Mouse (Mus musculus) embryonic facial prominence, embryonic 14.5 days (tissue): Measurements from ENCODE around the gene Spi1. TPM values are rescaled to one million over a fixed set of nuclear protein-coding genes. Genes with fewer than 3 reads are reported as not detected.
A peak's percentile ranks its signal among the peaks of the same experiment; 100 is the strongest.
"Not testable (repeated sequence)": the region's sequence is repeated elsewhere in the genome, so short reads cannot be mapped to it uniquely, and the experiment has no call there.

Experiments
- ATAC-seq: fragments of 200-750 bp; cut with Nextera tagmentation; 2 replicates; pipeline ENCODE4 v1.8.0; 2017; ENCODE audit warnings: low read depth, moderate number of reproducible peaks, moderate TSS enrichment
- DNase-seq: peaks from one replicate; pipeline ENCODE4 v3.0.0-alpha.2; 2015; ENCODE audit warnings: low spot score
- H3K27ac ChIP-seq: fragments of 300-500 bp; sonication (generic); replicated peaks from 2 replicates; pipeline ENCODE4 v1.5.1; 2014; ENCODE audit warnings: low read depth, mild to moderate bottlenecking, low read length, moderate library complexity
- H3K27me3 ChIP-seq: fragments of 300-500 bp; sonication (generic); replicated peaks from 2 replicates; pipeline ENCODE4 v1.6.1; 2014; ENCODE audit warnings: low read length; ENCODE audit not compliant: control insufficient read depth, insufficient read depth
- H3K36me3 ChIP-seq: fragments of 300-500 bp; sonication (generic); 2 replicates; pipeline ENCODE4 v1.6.1; 2014; ENCODE audit warnings: low read length, mixed read lengths; ENCODE audit not compliant: control insufficient read depth, insufficient read depth
- H3K4me1 ChIP-seq: fragments of 300-500 bp; sonication (generic); 2 replicates; pipeline ENCODE4 v1.6.1; 2014; ENCODE audit warnings: antibody characterized with exemption, low read length; ENCODE audit not compliant: control insufficient read depth, insufficient read depth
- H3K4me2 ChIP-seq: fragments of 300-500 bp; sonication (generic); 2 replicates; pipeline ENCODE4 v1.6.1; 2014; ENCODE audit warnings: low read depth, mild to moderate bottlenecking, low read length, moderate library complexity, mixed read lengths
- H3K4me3 ChIP-seq: fragments of 300-500 bp; sonication (generic); 2 replicates; pipeline ENCODE4 v1.5.1; 2014; ENCODE audit warnings: low read depth, mild to moderate bottlenecking, low read length
- H3K9ac ChIP-seq: fragments of 300-500 bp; sonication (generic); 2 replicates; pipeline ENCODE4 v1.6.1; 2014; ENCODE audit warnings: low read depth, mild to moderate bottlenecking, low read length, moderate library complexity, mixed read lengths
- H3K9me3 ChIP-seq: fragments of 300-500 bp; sonication (generic); 2 replicates; pipeline ENCODE4 v1.6.1; 2016; ENCODE audit warnings: low read length; ENCODE audit not compliant: control insufficient read depth
- WGBS: fragments of 180-500 bp; shearing (Covaris S2); extraction: QIAGEN DNeasy Blood & Tissue Kit; methylation state at CpG from one replicate; pipeline ENCODE4 v1.1.7; 2014; 5-methylcytosine and 5-hydroxymethylcytosine counted together
- polyA plus RNA-seq: library from polyadenylated mRNA; unstranded; fragments of >200 nt; fragmentation: Nextera tagmentation; extraction: Ambion mirVana; gene quantifications from 2 replicates; pipeline ENCODE4 v1.2.1, GENCODE M21; 2014

The Spi1 gene
- polyA plus RNA-seq, 1 experiment from 2014 or later, result 10.2 TPM

GRCm38 (mm10) chr2:91097015-91097414, 14.8 kb downstream of the Spi1 start:
- no peak overlapping the region for H3K4me2 ChIP-seq
- no peak overlapping the region for H3K27ac ChIP-seq
- no peaks in the 10 kb centered on the region for H3K27me3 ChIP-seq
- H3K36me3 ChIP-seq, result no peaks in the 10 kb centered on the region
- 0 out of 2 replicates have a peak overlapping the region, but pooled peaks have one; percentile 48 for H3K9ac ChIP-seq
- H3K4me3 ChIP-seq, result 0 out of 2 replicates have a peak overlapping the region, but pooled peaks have one; percentile 14
- no peaks in the 10 kb centered on the region for H3K4me1 ChIP-seq
- ATAC-seq (no peak), DNase-seq (no peak)
- WGBS, result 91% methylated on average over 10 of the region's 10 CpGs
- H3K9me3 ChIP-seq, result no peaks in the 10 kb centered on the region

DNA sequence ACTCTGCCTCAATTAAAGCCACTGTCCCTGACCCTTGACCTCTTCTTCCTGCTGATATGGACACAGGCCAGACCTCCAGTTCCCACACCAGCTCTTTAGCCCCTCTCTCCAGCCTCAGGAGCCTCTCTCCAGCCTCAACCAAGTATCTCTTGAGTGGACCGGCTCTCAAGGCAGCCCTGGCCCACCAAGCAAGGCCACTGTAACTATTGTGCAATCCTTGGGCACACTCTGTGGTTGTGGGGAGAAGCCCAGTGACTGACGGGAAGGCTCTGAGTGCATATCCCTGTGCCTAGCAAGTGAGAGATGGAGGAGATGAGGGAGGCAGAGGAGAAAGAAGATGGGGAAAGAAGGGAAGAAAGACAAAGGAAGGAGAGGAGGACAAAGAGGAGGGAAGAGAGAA, 16.0 kb downstream of the Spi1 start:
- no peak overlapping the region for H3K4me3 ChIP-seq
- no peak for ATAC-seq

GRCm38 (mm10) chr2:91101124-91101740, 19.0 kb downstream of the Spi1 start:
- Histone ChIP-seq H3K36me3 (no peaks in the 10 kb centered on the region), H3K9ac (peak overlapping the region; percentile 51; the same call in 1 of the 2 replicates), H3K4me1 (no peaks in the 10 kb centered on the region), H3K4me2 (no peak overlapping the region), H3K27ac (no peak overlapping the region), H3K9me3 (no peaks in the 10 kb centered on the region), H3K4me3 (no peak overlapping the region), H3K27me3 (no peaks in the 10 kb centered on the region)
- ATAC-seq (peak; percentile 95), DNase-seq (peak; percentile 93)
- WGBS, result 9% methylated on average over 7 of the region's 7 CpGs

More for the DNA sequence above, 16.0 kb downstream of the Spi1 start:
- WGBS, result 76% methylated on average over 2 of the region's 2 CpGs
- no peak overlapping the region for H3K27ac ChIP-seq
- DNase-seq, result no peak
- no peaks in the 10 kb centered on the region for H3K4me1 ChIP-seq
- H3K9me3 ChIP-seq, result no peaks in the 10 kb centered on the region
- H3K9ac ChIP-seq, result 0 out of 2 replicates have a peak overlapping the region, but pooled peaks have one; percentile 25
- H3K27me3 ChIP-seq, result no peaks in the 10 kb centered on the region
- H3K36me3 ChIP-seq, result no peaks in the 10 kb centered on the region
- H3K4me2 ChIP-seq, result no peak overlapping the region

DNA sequence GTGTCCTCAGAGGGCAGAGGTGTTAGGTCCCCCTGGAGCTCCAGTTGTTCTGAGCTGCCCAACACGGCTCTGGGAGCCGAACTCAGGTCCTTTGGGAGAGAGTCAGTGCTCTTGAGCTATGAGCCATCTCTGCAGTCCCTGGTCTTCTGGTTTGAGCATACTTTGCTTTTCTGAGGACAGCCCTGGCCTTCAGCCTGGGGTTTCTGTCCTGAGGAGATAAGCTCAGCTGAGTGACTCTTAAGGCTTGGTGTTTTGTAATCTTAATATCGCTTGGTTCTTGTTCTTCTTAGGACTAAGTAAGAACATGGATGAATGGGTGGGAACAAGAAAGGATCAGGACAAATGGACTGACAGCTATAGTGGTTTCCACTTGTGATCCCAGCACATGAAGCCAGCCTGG, 26.0 kb downstream of the Spi1 start:
- Histone ChIP-seq H3K4me2 (no peak overlapping the region), H3K4me3 (no peak overlapping the region), H3K4me1 (no peaks in the 10 kb centered on the region), H3K9ac (no peak overlapping the region), H3K36me3 (no peaks in the 10 kb centered on the region), H3K27me3 (no peaks in the 10 kb centered on the region), H3K9me3 (no peaks in the 10 kb centered on the region), H3K27ac (no peak overlapping the region)
- WGBS, result 88% methylated on average over 3 of the region's 3 CpGs
- no peak for ATAC-seq
- no peak for DNase-seq

DNA sequence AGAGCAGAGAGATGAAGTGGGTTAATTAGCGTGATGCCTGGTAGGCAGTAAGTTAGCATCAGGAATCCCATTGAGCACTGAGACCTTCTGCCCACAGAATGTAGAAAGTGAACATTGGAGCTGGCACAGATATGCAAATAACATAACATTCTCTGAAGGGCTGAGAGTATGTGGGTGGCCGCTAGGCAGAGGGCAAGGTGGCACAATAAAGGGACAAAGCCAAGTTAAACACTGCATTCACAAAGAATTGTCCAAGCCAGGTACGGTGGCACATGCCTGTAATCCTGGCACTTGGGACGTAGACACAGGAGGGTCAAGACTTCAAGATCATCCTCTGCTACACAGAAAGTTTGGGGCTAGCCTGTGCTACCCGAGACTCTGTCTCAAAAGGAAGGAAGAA, 27.1 kb downstream of the Spi1 start:
- 83% methylated on average over 5 of the region's 5 CpGs for WGBS
- Histone ChIP-seq H3K4me1 (no peaks in the 10 kb centered on the region), H3K4me2 (no peak overlapping the region), H3K9ac (no peak overlapping the region), H3K4me3 (no peak overlapping the region), H3K27me3 (no peaks in the 10 kb centered on the region), H3K36me3 (no peaks in the 10 kb centered on the region), H3K9me3 (no peaks in the 10 kb centered on the region), H3K27ac (no peak overlapping the region)
- ATAC-seq (no peak), DNase-seq (no peak)

- H3K27me3 ChIP-seq, result no peaks in the 10 kb centered on the region
- no peaks in the 10 kb centered on the region for H3K9me3 ChIP-seq
- ATAC-seq (no peak), DNase-seq (no peak)
- H3K4me2 ChIP-seq, result no peak overlapping the region
- H3K27ac ChIP-seq, result no peak overlapping the region
- H3K4me1 ChIP-seq, result no peaks in the 10 kb centered on the region
- no peak overlapping the region for H3K9ac ChIP-seq
- no peaks in the 10 kb centered on the region for H3K36me3 ChIP-seq
- no peak overlapping the region for H3K4me3 ChIP-seq
- WGBS, result 89% methylated on average over 5 of the region's 5 CpGs
These were observed 27.7 kb downstream of the Spi1 start for GRCm38 (mm10) chr2:91109807-91110385.

DNA sequence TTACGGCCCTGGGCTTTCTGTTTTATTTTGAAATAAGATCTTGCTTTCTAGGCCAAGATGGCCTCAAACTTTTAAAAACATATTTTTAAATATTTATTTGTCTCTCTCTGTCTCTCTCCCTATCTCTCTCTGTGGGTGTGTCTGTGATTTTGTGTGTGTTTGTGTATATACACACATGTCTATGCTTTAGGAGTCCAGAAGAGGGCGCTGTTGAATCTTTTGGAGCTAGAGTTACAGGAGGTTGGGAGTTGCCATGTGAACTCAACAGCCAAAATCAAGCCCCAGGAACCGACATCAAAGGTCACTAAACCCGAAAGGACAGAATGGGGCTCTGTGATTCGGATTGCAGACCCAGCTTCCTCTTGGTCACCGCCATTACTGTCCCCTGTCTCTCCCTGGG, 28.2 kb downstream of the Spi1 start:
- Histone ChIP-seq H3K27ac (no peak overlapping the region), H3K36me3 (no peaks in the 10 kb centered on the region), H3K9me3 (no peaks in the 10 kb centered on the region), H3K27me3 (no peaks in the 10 kb centered on the region), H3K4me1 (peaks cover 2% of the 10 kb centered on the region; the same call in 1 of the 2 replicates), H3K4me3 (no peak overlapping the region), H3K9ac (no peak overlapping the region), H3K4me2 (no peak overlapping the region)
- 73% methylated on average over 6 of the region's 6 CpGs for WGBS
- ATAC-seq (no peak), DNase-seq (no peak)

- WGBS, result 86% methylated on average over 3 of the region's 3 CpGs
These were observed 29.6 kb downstream of the Spi1 start for GRCm38 (mm10) chr2:91111832-91112231.

DNA sequence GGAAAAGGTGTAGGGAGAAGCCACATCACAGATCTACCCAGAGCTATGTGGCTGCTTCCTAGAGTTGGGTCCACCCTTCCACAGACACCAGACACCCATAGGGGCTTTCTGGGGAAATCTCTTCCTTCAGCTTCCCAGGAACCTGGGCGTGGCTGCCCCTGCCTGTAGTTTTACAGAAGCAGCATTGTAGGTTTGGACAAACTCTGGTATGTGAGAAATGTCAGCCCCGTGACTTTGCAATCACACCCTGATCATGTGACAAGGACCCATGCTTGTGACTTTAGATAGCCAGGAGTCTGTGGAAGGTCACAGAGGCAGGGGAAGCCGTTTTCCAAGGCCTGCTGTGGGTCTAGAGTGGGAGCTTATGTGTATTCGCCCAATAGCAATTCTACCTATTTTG, 30.3 kb downstream of the Spi1 start:
- Histone ChIP-seq H3K27ac (no peak overlapping the region), H3K27me3 (no peaks in the 10 kb centered on the region), H3K4me2 (no peak overlapping the region), H3K4me1 (peaks cover 4% of the 10 kb centered on the region; the same call in 1 of the 2 replicates), H3K9ac (no peak overlapping the region), H3K36me3 (no peaks in the 10 kb centered on the region), H3K9me3 (no peaks in the 10 kb centered on the region), H3K4me3 (no peak overlapping the region)
- 33% methylated on average over 4 of the region's 4 CpGs for WGBS
- ATAC-seq, result no peak
- peak; percentile 21 for DNase-seq

More at GRCm38 (mm10) chr2:91111832-91112231, 29.6 kb downstream of the Spi1 start:
- H3K27me3 ChIP-seq, H3K4me3 ChIP-seq, H3K9me3 ChIP-seq, H3K9ac ChIP-seq, DNase-seq, ATAC-seq, H3K36me3 ChIP-seq, H3K4me1 ChIP-seq, H3K4me2 ChIP-seq, H3K27ac ChIP-seq: not testable (repeated sequence)
